Mouse (Mus musculus): ENCODE data around the gene Shcbp1. TPM values are rescaled to one million over a fixed set of nuclear protein-coding genes. Genes with fewer than 3 reads are reported as not detected.
A peak's percentile ranks its signal among the peaks of the same experiment; 100 is the strongest.

The Shcbp1 gene
- 0.38 and 0.46 TPM in 2 replicates for polyA plus RNA-seq (2012; rRNA removed)

DNA sequence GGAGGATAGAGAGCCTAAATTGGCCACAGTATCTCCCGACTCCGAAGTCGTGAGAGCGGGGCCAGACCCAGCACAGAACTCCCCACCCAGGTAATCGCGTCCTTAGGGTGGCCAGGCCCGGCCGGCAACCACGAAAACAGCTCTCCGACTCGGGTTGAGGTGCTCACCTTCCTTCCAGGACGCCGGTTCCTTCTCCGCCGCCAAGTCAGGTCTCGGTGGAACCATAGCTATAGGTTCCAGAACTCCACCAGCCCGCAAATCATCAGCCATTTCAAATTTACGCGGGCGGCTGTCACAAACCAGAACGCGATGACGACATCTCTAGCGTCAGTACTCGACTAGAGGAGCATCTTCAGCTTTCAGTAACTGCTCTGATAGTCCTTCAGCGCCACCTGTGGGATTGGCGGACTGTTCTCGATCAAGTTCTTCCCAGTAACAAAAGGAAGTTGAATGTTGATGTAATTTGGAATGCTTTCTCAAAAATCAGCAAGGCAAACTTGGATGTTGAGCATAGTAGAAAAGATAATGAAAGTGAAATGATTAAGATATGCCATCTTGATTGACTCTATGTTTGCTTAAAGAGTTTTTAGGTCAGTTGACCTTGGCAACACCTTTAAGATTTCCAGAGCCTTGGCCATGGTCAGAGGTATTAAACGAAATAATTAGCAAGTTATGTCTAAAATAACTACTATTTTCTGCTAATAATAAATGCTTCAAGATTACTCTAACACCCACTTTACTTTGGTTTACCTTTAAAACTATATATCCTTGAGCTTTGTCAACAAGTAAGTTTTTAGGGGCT lies at the start of gene Shcbp1:
Shcbp1 (minus strand) TSS at position 314 of the 802 bp plus-strand sequence.
- TF ChIP-seq CTCF (conservative IDR thresholded peaks at IDR 0.05; ENCODE audit: insufficient read depth, insufficient read length, low read depth, low read length), result peak; percentile 85
- TF ChIP-seq POLR2A (IDR thresholded peaks at IDR 0.05; ENCODE audit: low read depth, low read length), result no peak
- H3K27ac ChIP-seq (ENCODE audit: insufficient read depth, low read depth, low read length), result no peak within 1 kb of the TSS
- no peaks in the 10 kb centered on the region for H3K27me3 ChIP-seq (replicated peaks; ENCODE audit: control insufficient read depth, insufficient read depth, low read length)
- H3K4me3 ChIP-seq (ENCODE audit: insufficient read depth, low read depth, low read length), result peak within 1 kb of the TSS; percentile 77
- DNase-seq, result peak; percentile 96
- no peaks in the 10 kb centered on the region for H3K36me3 ChIP-seq (ENCODE audit: control insufficient read depth, insufficient read depth, low read length)
- H3K4me1 ChIP-seq (ENCODE audit: control insufficient read depth, insufficient read depth, low read length), result no peaks in the 10 kb centered on the region
- 8% methylated on average over 29 of the region's 29 CpGs for WGBS

- WGBS, result 49% methylated on average over 4 of the region's 4 CpGs
- Histone ChIP-seq H3K4me3 (ENCODE audit: insufficient read depth, low read depth, low read length) (no peak overlapping the region), H3K27me3 (replicated peaks; ENCODE audit: control insufficient read depth, insufficient read depth, low read length) (no peaks in the 10 kb centered on the region), H3K36me3 (ENCODE audit: control insufficient read depth, insufficient read depth, low read length) (no peaks in the 10 kb centered on the region), H3K27ac (ENCODE audit: insufficient read depth, low read depth, low read length) (no peak overlapping the region), H3K4me1 (ENCODE audit: control insufficient read depth, insufficient read depth, low read length) (no peaks in the 10 kb centered on the region)
- peak; percentile 66 for DNase-seq
- TF ChIP-seq POLR2A (IDR thresholded peaks at IDR 0.05; ENCODE audit: low read depth, low read length) (no peak), CTCF (conservative IDR thresholded peaks at IDR 0.05; ENCODE audit: insufficient read depth, insufficient read length, low read depth, low read length) (no peak)
Measured at GRCm38 (mm10) chr8:4808831-4809230, 29.5 kb upstream of the Shcbp1 start.

DNA sequence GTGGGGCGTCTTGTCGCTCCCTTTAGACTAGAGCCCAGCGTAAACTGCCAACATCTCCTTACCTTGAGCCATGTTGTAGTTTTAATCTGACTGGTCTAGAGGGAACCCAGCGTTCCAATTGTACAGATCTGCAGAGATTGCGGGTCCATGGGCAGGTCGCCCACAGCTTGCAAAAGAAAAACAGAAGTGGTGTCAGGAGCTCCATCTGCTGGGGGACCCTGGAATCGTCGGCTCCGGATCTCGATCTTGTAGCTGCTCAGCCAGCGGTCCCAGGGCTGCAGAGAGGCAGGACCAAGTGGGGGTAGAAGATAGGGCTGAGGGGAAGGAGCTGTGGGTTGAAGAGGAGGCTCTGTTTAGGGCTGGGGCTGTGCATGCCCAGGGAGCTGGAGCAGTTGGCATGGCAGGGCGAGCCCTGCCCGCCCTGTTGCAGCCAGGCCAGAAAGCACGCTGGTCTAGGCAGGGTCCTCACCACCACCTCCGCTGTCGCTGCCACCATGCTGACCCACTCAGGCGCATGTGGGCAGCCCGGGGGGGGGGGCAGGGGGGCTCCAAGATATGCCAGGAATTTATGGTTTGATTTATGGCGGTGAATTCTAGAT lies 21.3 kb upstream of the Shcbp1 start:
- TF ChIP-seq CTCF (conservative IDR thresholded peaks at IDR 0.05; ENCODE audit: insufficient read depth, insufficient read length, low read depth, low read length), result peak; percentile 62
- TF ChIP-seq POLR2A (IDR thresholded peaks at IDR 0.05; ENCODE audit: low read depth, low read length), result no peak
- Histone ChIP-seq H3K4me1 (ENCODE audit: control insufficient read depth, insufficient read depth, low read length) (no peaks in the 10 kb centered on the region), H3K36me3 (ENCODE audit: control insufficient read depth, insufficient read depth, low read length) (no peaks in the 10 kb centered on the region), H3K27me3 (replicated peaks; ENCODE audit: control insufficient read depth, insufficient read depth, low read length) (no peaks in the 10 kb centered on the region), H3K27ac (ENCODE audit: insufficient read depth, low read depth, low read length) (no peak overlapping the region), H3K4me3 (ENCODE audit: insufficient read depth, low read depth, low read length) (no peak overlapping the region)
- DNase-seq, result peak; percentile 58
- 53% methylated on average over 19 of the region's 19 CpGs for WGBS

GRCm38 (mm10) chr8:4778266-4778665 lies 1.1 kb downstream of the Shcbp1 start:
- no peak for DNase-seq
- 52% methylated on average over 6 of the region's 6 CpGs for WGBS
- TF ChIP-seq POLR2A (IDR thresholded peaks at IDR 0.05; ENCODE audit: low read depth, low read length) (no peak), CTCF (conservative IDR thresholded peaks at IDR 0.05; ENCODE audit: insufficient read depth, insufficient read length, low read depth, low read length) (no peak)
- H3K27me3 ChIP-seq (replicated peaks; ENCODE audit: control insufficient read depth, insufficient read depth, low read length), result no peaks in the 10 kb centered on the region
- H3K4me3 ChIP-seq (ENCODE audit: insufficient read depth, low read depth, low read length), result no peak overlapping the region
- H3K27ac ChIP-seq (ENCODE audit: insufficient read depth, low read depth, low read length), result no peak overlapping the region
- H3K36me3 ChIP-seq (ENCODE audit: control insufficient read depth, insufficient read depth, low read length), result no peaks in the 10 kb centered on the region
- no peaks in the 10 kb centered on the region for H3K4me1 ChIP-seq (ENCODE audit: control insufficient read depth, insufficient read depth, low read length)

DNA sequence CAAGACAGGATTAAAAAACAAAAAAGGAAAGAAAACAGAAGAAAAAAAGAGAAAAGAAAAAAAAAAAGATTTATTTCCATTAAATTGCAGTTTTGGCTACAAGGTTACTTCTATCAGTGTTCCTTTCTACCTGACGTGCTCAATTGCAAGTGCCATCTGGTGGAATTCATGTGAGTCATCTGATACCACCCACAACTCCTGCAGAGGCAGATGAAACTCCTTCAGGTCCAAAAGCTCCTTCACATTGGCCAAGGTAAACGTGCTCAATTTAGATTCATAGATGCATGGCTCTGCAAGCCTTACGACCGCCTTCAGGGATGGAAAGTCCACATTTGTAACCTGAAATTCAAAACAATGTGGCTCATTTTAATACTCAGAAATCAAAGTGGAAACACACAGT lies 14.6 kb downstream of the Shcbp1 start:
- H3K4me3 ChIP-seq (ENCODE audit: insufficient read depth, low read depth, low read length), result no peak overlapping the region
- WGBS, result 62% methylated on average over 4 of the region's 4 CpGs
- no peaks in the 10 kb centered on the region for H3K36me3 ChIP-seq (ENCODE audit: control insufficient read depth, insufficient read depth, low read length)
- no peak for DNase-seq
- TF ChIP-seq POLR2A (IDR thresholded peaks at IDR 0.05; ENCODE audit: low read depth, low read length) (no peak), CTCF (conservative IDR thresholded peaks at IDR 0.05; ENCODE audit: insufficient read depth, insufficient read length, low read depth, low read length) (no peak)
- no peaks in the 10 kb centered on the region for H3K4me1 ChIP-seq (ENCODE audit: control insufficient read depth, insufficient read depth, low read length)
- H3K27ac ChIP-seq (ENCODE audit: insufficient read depth, low read depth, low read length), result no peak overlapping the region
- no peaks in the 10 kb centered on the region for H3K27me3 ChIP-seq (replicated peaks; ENCODE audit: control insufficient read depth, insufficient read depth, low read length)

DNA sequence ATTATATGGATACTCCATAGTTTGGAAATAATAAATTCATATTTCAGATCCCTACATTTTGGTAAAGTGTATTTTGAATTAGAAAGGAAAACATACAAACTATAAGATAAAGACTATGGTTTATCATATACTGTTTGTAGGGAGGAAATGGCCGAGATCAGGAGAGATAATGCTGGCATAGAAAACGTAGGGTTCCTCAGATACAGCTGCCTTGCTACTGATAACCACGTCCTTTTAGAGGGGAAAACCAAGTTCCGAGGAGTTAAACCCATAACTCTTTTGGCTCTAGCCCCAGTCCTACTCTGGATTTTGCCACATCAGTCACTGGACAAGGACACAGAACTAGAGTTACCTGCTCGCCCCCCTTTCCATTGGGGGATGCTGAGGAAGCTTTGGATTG lies 26.3 kb downstream of the Shcbp1 start:
- TF ChIP-seq POLR2A (IDR thresholded peaks at IDR 0.05; ENCODE audit: low read depth, low read length), result no peak
- TF ChIP-seq CTCF (conservative IDR thresholded peaks at IDR 0.05; ENCODE audit: insufficient read depth, insufficient read length, low read depth, low read length), result no peak
- H3K27ac ChIP-seq (ENCODE audit: insufficient read depth, low read depth, low read length), result no peak overlapping the region
- WGBS, result 96% methylated on average over 5 of the region's 5 CpGs
- H3K4me1 ChIP-seq (ENCODE audit: control insufficient read depth, insufficient read depth, low read length), result no peaks in the 10 kb centered on the region
- no peak overlapping the region for H3K4me3 ChIP-seq (ENCODE audit: insufficient read depth, low read depth, low read length)
- H3K36me3 ChIP-seq (ENCODE audit: control insufficient read depth, insufficient read depth, low read length), result no peaks in the 10 kb centered on the region
- H3K27me3 ChIP-seq (replicated peaks; ENCODE audit: control insufficient read depth, insufficient read depth, low read length), result no peaks in the 10 kb centered on the region
- DNase-seq, result no peak

DNA sequence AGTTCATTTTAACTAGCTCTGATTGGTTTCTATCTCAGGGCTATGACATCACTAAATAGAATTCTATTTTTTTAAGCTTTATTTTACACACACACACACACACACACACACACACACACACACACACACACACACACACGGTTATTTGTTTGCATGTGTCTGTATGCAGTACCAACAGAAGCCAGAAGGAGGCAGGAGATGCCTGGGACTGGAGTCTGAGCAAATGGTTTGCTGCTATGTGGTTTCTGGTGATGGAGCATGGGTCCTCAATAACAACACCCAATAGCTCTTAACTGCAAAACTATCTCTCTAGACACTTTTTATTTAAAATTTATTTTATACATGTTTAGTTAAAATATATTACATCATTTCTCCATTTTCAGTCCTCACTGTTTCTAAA lies 48.4 kb downstream of the Shcbp1 start:
- DNase-seq, result no peak
- Histone ChIP-seq H3K4me1 (ENCODE audit: control insufficient read depth, insufficient read depth, low read length) (no peaks in the 10 kb centered on the region), H3K36me3 (ENCODE audit: control insufficient read depth, insufficient read depth, low read length) (no peaks in the 10 kb centered on the region), H3K27me3 (replicated peaks; ENCODE audit: control insufficient read depth, insufficient read depth, low read length) (no peaks in the 10 kb centered on the region), H3K4me3 (ENCODE audit: insufficient read depth, low read depth, low read length) (no peak overlapping the region), H3K27ac (ENCODE audit: insufficient read depth, low read depth, low read length) (no peak overlapping the region)
- TF ChIP-seq CTCF (conservative IDR thresholded peaks at IDR 0.05; ENCODE audit: insufficient read depth, insufficient read length, low read depth, low read length) (peak; percentile 39), POLR2A (IDR thresholded peaks at IDR 0.05; ENCODE audit: low read depth, low read length) (no peak)
- 65% methylated on average over 1 of the region's 1 CpGs for WGBS
